Mouse (Mus musculus) ES-E14 (cell line): Measurements from ENCODE around the gene Arhgef6. TPM values are rescaled to one million over a fixed set of nuclear protein-coding genes. Genes with fewer than 3 reads are reported as not detected.

ENCODE experiments used
- DNase-seq: peaks from one replicate; pipeline ENCODE4 v3.0.0-alpha.2; 2013; ENCODE audit warnings: low read depth, low spot score
- H3K27ac ChIP-seq: 2 replicates; pipeline ENCODE4 v1.5.1; 2012; ENCODE audit warnings: low read depth, mild to moderate bottlenecking, low read length, moderate library complexity, mixed read lengths; ENCODE audit not compliant: poor library complexity, insufficient read depth, severe bottlenecking
- H3K36me3 ChIP-seq: 2 replicates; pipeline ENCODE4 v1.6.1; 2012; ENCODE audit warnings: mild to moderate bottlenecking, low read length, moderate library complexity, mixed read lengths; ENCODE audit not compliant: control insufficient read depth, poor library complexity, insufficient read depth, severe bottlenecking
- H3K4me1 ChIP-seq, 2 experiments: fragments of 150-350 bp in 1 of 2; sonication (generic) in 1 of 2; 2 replicates each; pipeline ENCODE4 v1.6.1; 2012; ENCODE audit warnings: low read length in 2 of 2, mild to moderate bottlenecking in 1 of 2, mixed read lengths in 1 of 2; ENCODE audit not compliant: control insufficient read depth in 2 of 2, insufficient read depth in 2 of 2, poor library complexity in 1 of 2
- H3K4me3 ChIP-seq, 2 experiments: fragments of 150-350 bp in 1 of 2; sonication (generic) in 1 of 2; 2 replicates each; pipeline ENCODE4 v1.5.1; 2012; ENCODE audit warnings: low read length in 2 of 2, low read depth in 1 of 2, mild to moderate bottlenecking in 1 of 2, mixed read lengths in 1 of 2; ENCODE audit not compliant: insufficient read depth in 1 of 2, poor library complexity in 1 of 2, severe bottlenecking in 1 of 2
- H3K9ac ChIP-seq: 2 replicates; pipeline ENCODE4 v1.6.1; 2012; ENCODE audit warnings: low read depth, mild to moderate bottlenecking, low read length, mixed read lengths; ENCODE audit not compliant: poor library complexity, insufficient read depth, severe bottlenecking
- H3K9me3 ChIP-seq: fragments of 150-350 bp; sonication (generic); 2 replicates; pipeline ENCODE4 v1.6.1; 2012; ENCODE audit warnings: low read depth, mild to moderate bottlenecking, low read length; ENCODE audit not compliant: control insufficient read depth, insufficient read depth
- CHD2 ChIP-seq: IDR thresholded peaks from 2 replicates; pipeline ENCODE4 v1.6.1; 2014; ENCODE audit warnings: mild to moderate bottlenecking, low read depth, low read length, inconsistent platforms
- HCFC1 ChIP-seq: IDR thresholded peaks from 2 replicates; pipeline ENCODE4 v1.6.1; 2012; ENCODE audit warnings: low read length, inconsistent platforms, borderline replicate concordance; ENCODE audit not compliant: insufficient read depth
- MAFK ChIP-seq: IDR thresholded peaks from 2 replicates; pipeline ENCODE4 v1.6.1; 2014; ENCODE audit warnings: mild to moderate bottlenecking, low read depth, low read length, inconsistent platforms; ENCODE audit not compliant: insufficient read depth
- ZC3H11A ChIP-seq: IDR thresholded peaks from 2 replicates; pipeline ENCODE4 v1.6.1; 2012; ENCODE audit warnings: low read depth, mild to moderate bottlenecking, inconsistent platforms, low read length, borderline replicate concordance
- ZNF384 ChIP-seq: IDR thresholded peaks from 2 replicates; pipeline ENCODE4 v1.6.1; 2012; ENCODE audit warnings: low read depth, low read length, inconsistent platforms
- in situ Hi-C, 2 experiments: fragments of 600-800 bp; cut with MboI; formaldehyde crosslinking; loops; one replicate each; pipeline ENCODE4 v1.15.1; 2025; ENCODE audit warnings: low sequenced_read_pairs in 2 of 2, inconsistent platforms in 1 of 2; ENCODE audit not compliant: unreplicated experiment in 2 of 2
- total RNA-seq: library from RNA; depleted of rRNA; stranded (reverse); fragments of 300-350 nt; gene quantifications from 2 replicates; pipeline ENCODE4 v1.2.3, GENCODE M21; 2012

Arhgef6 gene
- total RNA-seq, 1 experiment, result 1.7 TPM

GRCm38 (mm10) chrX:57298946-57299345, 39.6 kb downstream of the Arhgef6 start:
- DNase-seq, result no peak
- Histone ChIP-seq H3K36me3 (no peaks in the 10 kb centered on the region), H3K9me3 (no peaks in the 10 kb centered on the region), H3K27ac (no peak overlapping the region), H3K9ac (no peak overlapping the region), H3K4me3 (no peak overlapping the region), H3K4me1 (no peaks in the 10 kb centered on the region)
- TF ChIP-seq ZNF384, result no peak
- no peak for TF ChIP-seq CHD2
- TF ChIP-seq MAFK, result no peak
- TF ChIP-seq HCFC1, result no peak
- TF ChIP-seq ZC3H11A, result no peak
- in situ Hi-C loops, result no loop called here

DNA sequence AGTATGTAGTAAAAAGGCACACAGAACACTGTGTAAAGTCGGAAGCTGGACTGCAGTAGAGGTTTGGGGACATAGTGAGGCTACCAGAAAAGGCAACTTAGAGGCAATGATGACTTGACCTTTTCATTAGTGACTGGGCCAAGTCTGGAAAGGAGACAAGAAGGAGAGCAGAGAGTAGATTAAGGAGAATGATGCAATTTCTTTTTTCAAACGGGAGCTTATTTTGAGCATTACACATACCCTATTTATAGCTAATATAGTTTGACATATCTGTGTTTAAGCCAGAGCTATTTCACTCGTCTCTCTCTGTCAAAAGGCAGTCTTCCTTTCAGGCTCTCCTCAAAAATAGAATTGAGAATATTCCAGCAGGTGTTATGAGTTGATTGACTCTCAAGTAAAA, 50.1 kb downstream of the Arhgef6 start:
- H3K27ac ChIP-seq, result no peak overlapping the region
- no peak overlapping the region for H3K4me3 ChIP-seq
- no peaks in the 10 kb centered on the region for H3K4me1 ChIP-seq
- in situ Hi-C loops, result no loop called here
- H3K9ac ChIP-seq, result no peak overlapping the region
- no peak for TF ChIP-seq CHD2
- TF ChIP-seq ZNF384, result no peak
- TF ChIP-seq ZC3H11A, result no peak
- TF ChIP-seq HCFC1, result no peak
- no peak for TF ChIP-seq MAFK
- DNase-seq, result no peak
- no peaks in the 10 kb centered on the region for H3K36me3 ChIP-seq
- no peaks in the 10 kb centered on the region for H3K9me3 ChIP-seq

DNA sequence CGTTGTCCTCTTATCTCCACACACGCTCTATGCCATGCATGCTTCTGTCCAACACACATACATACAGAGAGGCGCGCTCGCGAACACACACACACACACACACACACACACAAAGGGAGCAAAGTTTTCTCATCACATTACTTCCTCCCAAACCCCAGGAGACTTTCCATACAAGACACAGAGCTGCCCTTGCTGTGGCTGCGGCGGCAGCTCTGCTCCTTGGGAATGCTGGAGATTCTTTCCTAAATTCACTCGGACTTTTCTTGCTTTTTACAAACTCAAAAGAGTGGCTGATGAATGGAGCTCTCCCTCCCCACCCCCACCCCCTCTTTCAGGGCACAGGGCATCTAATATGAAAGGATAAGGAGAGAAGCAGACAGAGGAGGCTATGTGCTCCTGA, 52.2 kb downstream of the Arhgef6 start:
- Histone ChIP-seq H3K9ac (no peak overlapping the region), H3K4me3 (no peak overlapping the region), H3K27ac (no peak overlapping the region), H3K9me3 (no peaks in the 10 kb centered on the region), H3K36me3 (no peaks in the 10 kb centered on the region), H3K4me1 (no peaks in the 10 kb centered on the region)
- in situ Hi-C loops, result no loop called here
- DNase-seq, result no peak
- TF ChIP-seq ZNF384, result no peak
- no peak for TF ChIP-seq HCFC1
- TF ChIP-seq MAFK, result no peak

DNA sequence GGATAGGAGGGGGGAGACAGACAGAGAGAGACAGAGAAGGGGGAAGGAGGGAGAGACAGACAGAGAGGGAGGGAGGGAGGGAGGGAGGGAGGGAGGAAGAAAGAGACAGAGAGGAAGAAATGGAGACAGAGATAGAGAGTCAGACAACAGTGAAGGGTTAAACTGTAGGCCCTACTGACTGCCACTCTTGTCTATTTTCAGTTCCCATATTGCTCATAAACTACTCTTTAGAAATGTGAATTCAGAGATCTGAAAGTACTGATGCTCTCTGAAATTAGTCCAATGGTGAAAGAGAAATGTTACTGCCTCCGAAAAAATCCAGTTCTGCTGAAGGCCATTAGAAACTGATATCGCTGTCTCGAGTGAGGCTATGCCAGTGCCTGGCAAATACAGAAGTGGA, 56.3 kb downstream of the Arhgef6 start:
- no peak for TF ChIP-seq MAFK
- TF ChIP-seq ZC3H11A, result no peak
- TF ChIP-seq CHD2, result no peak
- TF ChIP-seq ZNF384, result no peak
- TF ChIP-seq HCFC1, result no peak
- Histone ChIP-seq H3K9ac (no peak overlapping the region), H3K4me3 (no peak overlapping the region), H3K9me3 (no peaks in the 10 kb centered on the region), H3K36me3 (no peaks in the 10 kb centered on the region), H3K27ac (no peak overlapping the region), H3K4me1 (no peaks in the 10 kb centered on the region)
- in situ Hi-C loops, result no loop called here
- no peak for DNase-seq

DNA sequence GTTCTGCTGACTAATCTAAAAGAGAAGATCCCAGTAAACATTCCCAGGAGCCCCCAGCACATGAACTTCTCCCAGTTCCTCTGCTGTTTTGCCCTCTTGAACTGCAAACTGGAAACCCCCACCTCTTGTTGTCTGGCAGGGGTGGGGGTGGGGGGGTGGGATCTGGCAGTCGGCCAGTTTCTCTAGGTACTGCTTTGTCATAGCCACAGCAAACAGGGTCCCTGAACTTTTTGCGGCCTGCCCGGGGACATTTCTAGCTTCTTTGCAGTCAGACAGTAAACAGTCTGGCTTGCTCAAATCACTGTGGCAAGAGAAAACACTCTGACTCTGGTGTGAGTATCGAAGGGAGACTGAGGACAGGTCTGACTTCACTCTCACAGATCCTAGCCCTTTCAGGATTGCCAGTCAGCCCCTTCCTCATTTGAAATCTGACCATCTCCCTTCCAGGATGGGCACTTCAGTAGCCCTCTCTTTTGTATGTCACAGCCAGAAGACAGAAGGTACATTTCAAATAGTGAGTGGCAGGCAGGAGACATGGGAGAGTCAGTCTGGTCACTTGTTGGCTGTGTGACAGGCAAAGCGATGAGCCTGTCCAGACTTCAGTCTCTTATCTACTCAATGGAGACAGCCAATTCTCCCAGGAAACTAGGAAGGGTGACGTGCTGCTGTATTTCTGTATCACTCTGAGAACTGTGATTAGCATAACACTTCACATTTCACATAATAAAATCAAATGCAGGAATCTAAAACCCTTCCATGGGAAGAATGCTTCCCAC, 60.8 kb downstream of the Arhgef6 start:
- in situ Hi-C loops, result no loop called here
- no peaks in the 10 kb centered on the region for H3K36me3 ChIP-seq
- no peak overlapping the region for H3K4me3 ChIP-seq
- TF ChIP-seq MAFK, result no peak
- TF ChIP-seq ZNF384, result no peak
- no peak for TF ChIP-seq ZC3H11A
- TF ChIP-seq CHD2, result no peak
- TF ChIP-seq HCFC1, result no peak
- no peaks in the 10 kb centered on the region for H3K9me3 ChIP-seq
- no peak overlapping the region for H3K9ac ChIP-seq
- no peak for DNase-seq
- no peaks in the 10 kb centered on the region for H3K4me1 ChIP-seq
- H3K27ac ChIP-seq, result no peak overlapping the region
